Mouse (Mus musculus) kidney, adult 2 months (tissue): ENCODE data around the gene Ap1m2. TPM values are rescaled to one million over a fixed set of nuclear protein-coding genes. Genes with fewer than 3 reads are reported as not detected.
A peak's percentile ranks its signal among the peaks of the same experiment; 100 is the strongest.
"Not testable (repeated sequence)": the region's sequence is repeated elsewhere in the genome, so short reads cannot be mapped to it uniquely, and the experiment has no call there.

ENCODE experiments used
- DNase-seq: peaks from one replicate; pipeline ENCODE4 v3.0.0; 2021
- H3K27ac ChIP-seq: fragments of 200-500 bp; 2 replicates; pipeline ENCODE4 v1.5.1; 2012; ENCODE audit warnings: low read depth, low read length, control low read depth, inconsistent platforms; ENCODE audit not compliant: insufficient read depth
- H3K27me3 ChIP-seq: fragments of 200-500 bp; replicated peaks from 2 replicates; pipeline ENCODE4 v1.6.1; 2012; ENCODE audit warnings: mild to moderate bottlenecking, moderate library complexity, low read length, inconsistent platforms; ENCODE audit not compliant: control insufficient read depth, insufficient read depth
- H3K36me3 ChIP-seq: fragments of 200-500 bp; 2 replicates; pipeline ENCODE4 v1.6.1; 2012; ENCODE audit warnings: mild to moderate bottlenecking, moderate library complexity, low read length, inconsistent platforms; ENCODE audit not compliant: control insufficient read depth, insufficient read depth
- H3K4me1 ChIP-seq: fragments of 200-500 bp; 2 replicates; pipeline ENCODE4 v1.6.1; 2011; ENCODE audit warnings: low read length; ENCODE audit not compliant: control insufficient read depth, insufficient read depth
- H3K4me3 ChIP-seq: fragments of 200-500 bp; 2 replicates; pipeline ENCODE4 v1.5.1; 2011; ENCODE audit warnings: mild to moderate bottlenecking, low read depth, low read length, control low read depth; ENCODE audit not compliant: insufficient read depth
- CTCF ChIP-seq: fragments of 200-500 bp; conservative IDR thresholded peaks from 2 replicates; pipeline ENCODE4 v1.5.1; 2011; ENCODE audit warnings: low read depth, mild to moderate bottlenecking, control low read depth, low read length, moderate library complexity, mixed read lengths; ENCODE audit not compliant: insufficient read depth, insufficient read length
- POLR2A ChIP-seq: fragments of 200-500 bp; IDR thresholded peaks from one replicate; pipeline ENCODE4 v1.6.1; 2011; ENCODE audit warnings: low read depth, low read length, control low read depth
- WGBS: fragments of 180-500 bp; shearing (Covaris S2); methylation state at CpG from one replicate; pipeline ENCODE4 v1.1.7; 2018; 5-methylcytosine and 5-hydroxymethylcytosine counted together
- polyA plus RNA-seq: library from polyadenylated mRNA; depleted of rRNA; stranded (reverse); fragments of >200 nt; gene quantifications from 2 replicates; pipeline ENCODE4 v1.2.3, GENCODE M21; 2012

Ap1m2 gene
- polyA plus RNA-seq, 1 experiment: 30.6 TPM

- no peak for DNase-seq
- no peak overlapping the region for H3K27ac ChIP-seq
- TF ChIP-seq CTCF (no peak), POLR2A (no peak)
- H3K27me3 ChIP-seq: no peaks in the 10 kb centered on the region
- H3K36me3 ChIP-seq: peaks cover 8% of the 10 kb centered on the region
- H3K4me3 ChIP-seq: no peak overlapping the region
- WGBS: 82% methylated on average over 16 of the region's 16 CpGs
- peaks cover 9% of the 10 kb centered on the region; the same call in 1 of the 2 replicates for H3K4me1 ChIP-seq
Measured at GRCm38 (mm10) chr9:21268305-21268704, 43.8 kb downstream of the Ap1m2 start.

- peaks cover 5% of the 10 kb centered on the region for H3K36me3 ChIP-seq
- no peaks in the 10 kb centered on the region for H3K27me3 ChIP-seq
- H3K4me3 ChIP-seq: 0 out of 2 replicates have a peak overlapping the region, but pooled peaks have one; percentile 1
- no peak overlapping the region for H3K27ac ChIP-seq
- DNase-seq: no peak
- no peak for TF ChIP-seq POLR2A
- 68% methylated on average over 5 of the region's 5 CpGs for WGBS
- peaks cover 9% of the 10 kb centered on the region; the same call in 1 of the 2 replicates for H3K4me1 ChIP-seq
Measured at GRCm38 (mm10) chr9:21266889-21267288, 45.2 kb downstream of the Ap1m2 start.

GRCm38 (mm10) chr9:21265611-21266010 lies 46.5 kb downstream of the Ap1m2 start:
- WGBS: 4% methylated on average over 11 of the region's 11 CpGs
- TF ChIP-seq POLR2A (peak; percentile 40), CTCF (no peak)
- DNase-seq: peak; percentile 85
- Histone ChIP-seq H3K27ac (peak overlapping the region; percentile 97), H3K27me3 (no peaks in the 10 kb centered on the region), H3K4me3 (peak overlapping the region; percentile 97), H3K4me1 (peaks cover 9% of the 10 kb centered on the region; the same call in 1 of the 2 replicates), H3K36me3 (peaks cover 5% of the 10 kb centered on the region)

- WGBS: 0% methylated on average over 49 of the region's 49 CpGs
- H3K36me3 ChIP-seq: peaks cover 3% of the 10 kb centered on the region
- H3K27ac ChIP-seq: peak within 1 kb of the TSS; percentile 97
- no peaks in the 10 kb centered on the region for H3K27me3 ChIP-seq
- peak within 1 kb of the TSS; percentile 97 for H3K4me3 ChIP-seq
- peaks cover 9% of the 10 kb centered on the region; the same call in 1 of the 2 replicates for H3K4me1 ChIP-seq
- TF ChIP-seq CTCF: no peak
- no peak for TF ChIP-seq POLR2A
- peak; percentile 99 for DNase-seq
Measured at GRCm38 (mm10) chr9:21265000-21265561, 47.1 kb downstream of the Ap1m2 start, which contains the start of gene Atg4d. TSS of gene Atg4d (plus strand) at chr9:21265293.

- Histone ChIP-seq H3K36me3 (peaks cover 3% of the 10 kb centered on the region; the same call in 1 of the 2 replicates), H3K27ac (no peak overlapping the region), H3K4me3 (peak overlapping the region; percentile 49), H3K27me3 (no peaks in the 10 kb centered on the region), H3K4me1 (peaks cover 9% of the 10 kb centered on the region; the same call in 1 of the 2 replicates)
- TF ChIP-seq POLR2A (no peak), CTCF (no peak)
- WGBS: 26% methylated on average over 17 of the region's 17 CpGs
- DNase-seq: no peak
Measured at GRCm38 (mm10) chr9:21264272-21264999, 47.7 kb downstream of the Ap1m2 start.

GRCm38 (mm10) chr9:21261831-21262230 lies 50.3 kb downstream of the Ap1m2 start:
- WGBS: 47% methylated on average over 2 of the region's 2 CpGs
- Histone ChIP-seq H3K4me1 (peaks cover 9% of the 10 kb centered on the region; the same call in 1 of the 2 replicates), H3K4me3 (no peak overlapping the region), H3K36me3 (no peaks in the 10 kb centered on the region), H3K27me3 (no peaks in the 10 kb centered on the region), H3K27ac (no peak overlapping the region)
- TF ChIP-seq POLR2A (no peak), CTCF (no peak)
- DNase-seq: peak; percentile 54

GRCm38 (mm10) chr9:21260491-21261040 lies 51.6 kb downstream of the Ap1m2 start:
- Histone ChIP-seq H3K4me3 (no peak overlapping the region), H3K36me3 (no peaks in the 10 kb centered on the region), H3K4me1 (no peaks in the 10 kb centered on the region; the same call in 1 of the 2 replicates), H3K27me3 (no peaks in the 10 kb centered on the region), H3K27ac (no peak overlapping the region)
- no peak for TF ChIP-seq CTCF
- TF ChIP-seq POLR2A: no peak
- DNase-seq: no peak
- WGBS: 82% methylated on average over 6 of the region's 6 CpGs

- WGBS: 86% methylated on average over 4 of the region's 4 CpGs
- H3K4me1 ChIP-seq, H3K27ac ChIP-seq, H3K4me3 ChIP-seq, H3K36me3 ChIP-seq, DNase-seq, H3K27me3 ChIP-seq: not testable (repeated sequence)
Measured at GRCm38 (mm10) chr9:21256349-21256748, 55.8 kb downstream of the Ap1m2 start.
